Mouse (Mus musculus) induced T-regulatory cell, adult 2 months (primary cell): ENCODE data around the gene Gpr182.
"Not testable (repeated sequence)": the region's sequence is repeated elsewhere in the genome, so short reads cannot be mapped to it uniquely, and the experiment has no call there.

Experiments
- DNase-seq: peaks from one replicate; pipeline ENCODE4 v3.0.0-alpha.2; 2012; ENCODE audit warnings: low read depth

The Gpr182 gene

DNA sequence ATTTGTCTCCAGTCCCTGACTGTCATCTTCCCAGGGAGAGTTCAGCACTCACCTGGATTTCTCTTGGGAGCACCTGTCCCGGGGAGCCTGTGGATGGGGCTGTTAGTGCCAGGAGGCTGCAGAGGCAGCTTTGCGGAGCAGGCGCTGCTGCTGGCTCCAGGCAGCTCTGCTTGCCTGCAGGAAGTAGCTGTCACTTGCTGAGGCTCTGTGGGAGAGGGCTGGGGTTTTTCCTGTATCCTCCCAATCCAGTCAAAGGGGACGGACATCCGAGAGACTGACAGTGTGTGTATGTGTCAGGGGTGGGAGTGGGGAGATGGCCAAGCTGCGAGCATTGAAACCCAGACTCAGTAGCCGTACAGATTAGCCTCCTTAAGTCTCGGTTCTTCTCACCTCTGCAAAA is at the start of gene Gpr182:
Gpr182 (minus strand) TSS at position 185 of the 400 bp plus-strand sequence.
- DNase-seq, result no peak

DNA sequence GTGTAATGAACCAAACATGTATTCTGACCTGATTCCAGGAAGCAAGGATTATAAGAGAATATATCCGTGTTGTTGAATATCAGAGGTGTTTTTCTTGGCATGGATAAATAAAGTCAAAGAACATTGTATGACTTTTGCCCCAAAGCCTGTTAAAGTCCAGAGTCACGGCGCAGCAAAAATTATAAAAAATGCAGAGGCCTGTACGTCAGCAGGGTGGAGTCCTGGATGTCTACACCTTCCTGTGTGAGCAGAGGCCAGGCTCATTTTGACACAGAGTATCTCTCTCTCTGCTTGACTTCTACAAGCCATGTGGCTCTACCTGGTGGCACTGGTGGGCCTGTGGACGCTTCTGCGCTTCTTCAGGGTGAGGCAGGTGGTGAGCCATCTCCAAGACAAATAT is 49.4 kb upstream of the Gpr182 start, which contains the start of gene Rdh16:
Rdh16 (plus strand) TSS at position 262 of the 400 bp plus-strand sequence.
- DNase-seq, result no peak

DNA sequence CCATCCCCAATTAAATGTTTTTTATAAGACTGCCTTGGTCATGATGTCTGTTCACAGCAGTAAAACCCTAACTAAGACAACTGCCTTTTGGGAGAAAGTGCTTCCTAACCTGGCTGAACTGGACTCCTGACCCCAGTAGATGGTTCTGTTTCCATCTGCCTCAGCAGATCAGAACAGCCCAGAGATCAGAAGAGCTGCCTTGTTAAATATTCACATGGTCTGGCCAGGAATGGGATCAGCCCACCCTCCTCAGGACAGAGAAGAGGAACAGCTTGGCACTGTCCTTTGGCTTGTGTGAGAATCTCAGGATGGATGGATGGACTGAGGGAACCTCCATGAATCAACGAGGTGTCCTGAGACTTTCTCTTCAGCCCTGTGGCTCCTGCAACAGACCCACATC is 47.8 kb upstream of the Gpr182 start:
- no peak for DNase-seq

DNA sequence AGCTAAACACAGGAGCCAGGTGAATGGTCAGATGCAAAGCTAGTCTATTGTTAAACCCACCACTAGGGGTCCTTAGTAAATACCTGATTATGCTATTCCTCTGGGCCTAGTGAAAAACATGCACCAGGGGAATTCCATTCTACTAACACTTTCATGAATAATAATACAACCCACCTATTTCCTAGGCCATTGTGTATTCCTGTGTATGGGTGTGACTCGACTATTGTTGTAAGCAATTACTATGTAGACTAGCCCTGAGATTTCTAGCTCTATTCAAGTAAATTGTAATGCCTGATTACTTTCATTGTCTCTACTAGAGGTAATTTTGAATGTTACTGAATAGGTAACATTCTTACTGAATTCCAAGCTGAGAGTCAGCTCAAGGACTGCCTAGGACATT is 33.9 kb upstream of the Gpr182 start:
- not testable (repeated sequence) for DNase-seq

DNA sequence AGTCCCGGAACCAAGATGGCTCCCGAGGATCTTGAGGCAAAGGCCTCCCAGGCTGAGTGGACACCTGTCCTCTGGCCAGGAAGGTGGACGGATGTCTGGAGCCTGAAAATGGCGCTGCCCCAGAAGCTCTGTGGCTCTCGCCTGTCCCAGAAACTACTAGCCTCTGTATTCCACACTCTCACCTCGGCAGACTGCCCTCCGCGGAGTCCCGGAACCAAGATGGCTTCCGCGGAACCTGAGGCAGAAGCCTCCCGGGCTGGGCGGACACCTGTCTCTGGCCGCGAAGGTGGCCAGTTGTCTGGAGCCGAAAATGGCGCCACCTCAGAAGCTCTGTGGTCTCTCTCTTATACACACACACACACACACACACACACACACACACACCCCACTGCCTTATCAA is 30.8 kb upstream of the Gpr182 start:
- not testable (repeated sequence) for DNase-seq

DNA sequence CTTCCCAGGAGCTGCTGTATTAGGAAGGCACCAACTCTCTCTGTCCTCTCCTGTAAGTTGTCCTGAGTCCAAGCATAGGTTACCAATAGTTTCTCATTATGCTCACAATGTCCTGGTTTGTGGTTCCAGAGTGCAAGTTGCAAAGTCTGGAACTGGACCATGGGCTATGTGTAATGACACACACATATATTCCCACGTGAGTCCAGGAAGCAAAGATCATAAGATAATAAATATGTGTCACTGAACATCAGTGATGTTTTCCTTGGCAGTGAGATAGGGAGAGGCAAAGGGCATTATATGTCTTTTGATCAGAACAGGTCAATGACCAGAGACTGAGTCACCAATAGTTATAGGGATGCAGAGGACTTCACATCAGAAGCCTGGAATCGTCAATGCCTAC is 24.5 kb upstream of the Gpr182 start, which contains the start of gene Rdh9:
Rdh9 (plus strand) TSS at position 376 of the 400 bp plus-strand sequence.
- no peak for DNase-seq

DNA sequence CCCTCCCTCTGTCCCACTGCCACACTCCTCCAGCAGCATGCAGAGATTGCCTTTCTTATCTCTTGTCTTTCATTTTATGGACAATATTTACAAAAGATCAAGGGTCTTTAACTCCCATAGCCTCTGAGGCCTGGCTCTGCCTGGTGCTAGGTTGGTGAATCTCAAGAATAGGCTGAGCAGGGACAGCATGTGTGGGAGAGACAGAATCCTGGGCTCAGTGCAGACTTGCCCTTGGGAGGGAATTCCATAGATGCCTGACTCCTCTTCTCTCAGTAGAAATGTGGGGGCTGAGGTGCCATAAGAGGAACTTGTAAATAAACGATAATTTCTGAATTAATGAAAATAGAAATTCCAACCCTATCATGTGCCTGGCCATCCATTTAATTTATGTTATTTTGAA is 15.0 kb upstream of the Gpr182 start:
- no peak for DNase-seq

DNA sequence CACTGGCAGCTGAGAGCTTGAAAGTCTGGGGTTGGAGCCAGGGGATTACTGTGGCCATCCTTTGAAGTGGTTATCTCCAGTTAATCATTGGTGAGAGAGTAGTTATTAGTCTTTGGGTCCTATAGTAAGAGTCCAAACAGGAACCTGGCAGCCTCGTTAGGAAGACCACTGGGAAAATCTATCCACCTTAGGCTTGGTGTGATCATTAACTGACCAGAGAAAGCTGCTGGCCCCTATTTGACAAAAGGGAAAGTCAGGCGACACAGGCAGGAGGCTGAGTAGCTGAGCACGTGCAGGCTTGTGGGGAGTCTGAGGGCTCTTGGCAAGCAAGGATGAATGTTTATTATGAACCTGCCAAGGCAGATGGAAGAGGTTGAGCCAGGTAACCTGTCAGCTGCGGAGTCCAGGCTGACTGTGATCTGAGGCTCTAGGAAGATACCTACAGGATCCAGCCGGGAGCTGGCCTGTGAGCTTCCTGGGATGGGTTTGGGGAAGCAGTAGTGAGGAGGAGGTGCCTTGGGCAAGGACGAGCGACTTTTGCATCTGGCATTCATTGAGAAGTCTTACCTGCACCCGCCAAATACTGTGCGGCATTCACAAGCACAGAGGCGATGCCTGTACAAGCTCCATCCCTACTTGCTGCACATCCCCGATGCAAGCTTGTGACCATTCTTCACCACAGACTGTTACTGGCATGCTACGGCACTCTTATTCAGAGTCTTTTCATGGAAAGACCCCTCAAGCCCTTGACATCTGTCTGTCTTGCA is 12.6 kb upstream of the Gpr182 start:
- DNase-seq, result no peak

DNA sequence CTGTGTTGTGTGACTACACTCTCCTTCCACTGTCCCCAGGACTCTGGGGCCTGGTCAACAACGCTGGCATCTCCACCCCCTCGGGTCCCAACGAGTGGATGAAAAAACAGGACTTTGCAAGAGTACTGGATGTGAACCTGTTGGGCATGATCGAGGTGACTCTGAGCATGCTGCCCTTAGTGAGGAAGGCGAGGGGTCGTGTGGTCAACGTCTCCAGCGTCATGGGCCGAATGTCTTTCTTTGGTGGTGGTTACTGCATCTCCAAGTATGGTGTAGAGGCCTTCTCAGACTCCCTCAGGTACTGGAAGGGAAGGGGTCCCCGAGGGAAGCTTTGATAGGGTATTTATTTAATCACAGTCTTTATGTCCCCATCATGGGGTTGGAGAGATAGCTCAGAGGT is 11.4 kb upstream of the Gpr182 start:
- not testable (repeated sequence) for DNase-seq

DNA sequence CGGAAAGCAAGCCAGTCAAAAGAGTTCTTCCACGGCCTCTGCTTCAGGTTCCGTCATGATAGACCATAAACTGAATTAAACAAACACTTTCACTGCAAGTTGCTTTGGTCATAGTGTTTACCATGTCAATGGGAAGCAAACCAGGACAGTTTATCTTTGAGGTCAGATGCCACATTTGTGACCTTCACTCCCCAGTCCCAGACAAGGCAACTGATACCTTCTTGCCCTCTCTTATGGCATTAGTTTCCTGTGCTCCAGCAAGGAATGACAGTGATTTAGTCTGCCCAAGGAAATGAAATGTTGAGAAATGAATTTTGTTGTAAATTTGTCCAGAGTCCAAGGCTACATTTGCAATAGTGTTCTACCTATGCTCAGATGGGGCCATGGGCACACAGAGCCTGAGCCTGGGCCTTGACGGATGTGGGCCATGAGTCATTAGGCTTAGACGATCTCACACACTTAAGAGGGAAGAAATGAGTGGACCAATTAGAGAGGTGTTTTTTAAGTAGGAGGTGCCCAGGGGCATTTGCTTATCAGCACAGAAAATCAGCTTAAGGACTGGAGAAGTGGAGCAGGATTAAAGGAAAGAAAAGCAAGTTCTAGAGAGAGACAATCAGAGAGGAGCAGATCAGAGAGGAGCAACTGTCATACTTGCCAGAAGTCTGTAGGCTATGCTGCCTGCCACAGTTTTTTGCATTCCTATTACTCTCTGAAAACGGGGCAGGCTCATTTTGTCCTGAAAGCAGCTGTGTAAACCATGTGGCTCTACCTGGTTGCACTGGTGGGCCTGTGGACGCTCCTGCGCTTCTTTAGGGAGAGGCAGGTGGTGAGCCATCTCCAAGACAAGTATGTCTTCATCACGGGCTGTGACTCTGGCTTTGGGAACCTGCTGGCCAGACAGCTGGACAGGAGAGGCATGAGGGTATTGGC is 7.9 kb upstream of the Gpr182 start, which contains the start of the genes Rdh1 and Rdh16f1:
Rdh1 (plus strand) TSS at position 541 of the 930 bp plus-strand sequence.
Rdh16f1 (plus strand) TSS at position 607 of the 930 bp plus-strand sequence.
- DNase-seq, result peak; percentile 49

DNA sequence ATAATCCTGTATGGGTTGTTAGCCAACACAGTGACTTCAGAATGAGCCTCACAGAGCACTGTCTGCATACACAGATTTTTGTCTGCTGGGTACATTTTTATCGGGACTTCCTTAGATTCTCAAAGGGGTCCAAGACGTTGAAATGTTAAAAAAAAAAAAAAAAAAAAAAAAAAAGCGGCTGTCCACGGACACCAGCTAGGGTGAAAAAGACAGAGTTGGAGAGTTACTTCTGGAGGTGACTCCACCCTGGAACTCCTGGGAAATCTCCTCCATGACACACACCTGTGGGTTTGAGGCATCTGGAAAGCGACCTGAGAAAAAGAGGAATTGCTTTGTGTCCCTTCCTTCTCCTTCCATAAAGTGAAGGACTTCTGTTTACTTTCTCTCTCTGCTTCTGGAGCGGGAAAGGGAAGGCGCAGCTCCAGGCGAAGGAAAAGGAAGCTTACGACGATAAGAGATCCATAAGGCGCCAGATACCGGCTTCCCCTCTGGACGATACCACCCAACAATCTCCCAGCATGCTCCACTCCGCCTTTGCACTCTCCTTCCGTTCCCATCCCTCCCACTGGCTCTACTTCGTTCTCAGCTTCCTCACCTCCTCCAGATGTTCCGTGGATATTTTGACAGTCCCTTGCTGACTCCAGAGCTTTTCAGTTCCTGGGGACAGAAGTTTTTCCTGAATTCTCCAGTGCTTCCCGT is 4.4 kb upstream of the Gpr182 start:
- no peak for DNase-seq

DNA sequence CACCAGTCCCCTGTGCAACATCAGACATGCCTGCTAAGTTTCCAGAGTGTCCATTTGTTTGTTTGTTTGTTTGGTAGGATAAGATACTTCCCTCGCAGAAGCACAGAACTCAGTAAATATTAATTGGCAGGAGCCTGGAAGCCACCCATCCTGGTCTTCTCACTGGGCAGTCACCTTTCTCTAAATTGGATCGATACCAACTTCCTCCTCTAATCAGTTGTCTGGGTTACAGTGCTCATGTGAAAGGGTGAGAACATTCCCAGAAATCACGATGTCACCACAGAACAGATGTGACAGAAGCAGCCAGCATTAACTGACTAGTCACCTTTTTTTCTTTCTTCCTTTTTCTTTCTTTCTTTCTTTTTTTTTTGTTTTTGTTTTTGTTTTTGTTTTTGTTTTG is 3.7 kb upstream of the Gpr182 start:
- no peak for DNase-seq

DNA sequence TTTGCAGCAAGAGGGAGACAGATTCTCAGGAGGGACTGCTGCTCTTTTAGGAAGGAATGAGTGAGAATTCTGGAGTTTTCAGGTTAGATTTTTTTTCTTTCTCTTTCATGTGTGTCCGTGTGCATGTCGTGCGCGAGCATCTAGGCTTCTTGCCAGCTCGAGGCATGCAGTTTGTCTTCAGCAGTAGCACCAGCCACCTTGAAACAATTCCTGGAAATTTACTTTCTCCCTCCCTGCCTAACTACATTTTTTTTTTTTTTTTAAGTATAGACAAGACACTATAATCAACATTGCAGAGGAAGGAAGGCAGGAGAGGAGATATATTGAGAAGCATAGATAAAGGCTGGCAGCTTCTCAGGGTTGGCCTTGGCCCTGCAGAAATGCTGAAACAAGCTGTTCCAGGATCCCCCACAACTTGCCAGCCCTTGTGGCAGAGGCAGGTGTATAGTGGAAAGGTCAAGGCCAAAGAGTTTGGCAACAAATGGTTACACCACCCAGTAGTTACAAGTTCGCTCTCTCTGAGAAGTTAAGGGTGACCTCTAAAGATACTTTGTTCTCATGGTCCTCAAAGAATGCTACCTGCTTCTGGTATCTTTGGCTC is 3.1 kb upstream of the Gpr182 start:
- no peak for DNase-seq

DNA sequence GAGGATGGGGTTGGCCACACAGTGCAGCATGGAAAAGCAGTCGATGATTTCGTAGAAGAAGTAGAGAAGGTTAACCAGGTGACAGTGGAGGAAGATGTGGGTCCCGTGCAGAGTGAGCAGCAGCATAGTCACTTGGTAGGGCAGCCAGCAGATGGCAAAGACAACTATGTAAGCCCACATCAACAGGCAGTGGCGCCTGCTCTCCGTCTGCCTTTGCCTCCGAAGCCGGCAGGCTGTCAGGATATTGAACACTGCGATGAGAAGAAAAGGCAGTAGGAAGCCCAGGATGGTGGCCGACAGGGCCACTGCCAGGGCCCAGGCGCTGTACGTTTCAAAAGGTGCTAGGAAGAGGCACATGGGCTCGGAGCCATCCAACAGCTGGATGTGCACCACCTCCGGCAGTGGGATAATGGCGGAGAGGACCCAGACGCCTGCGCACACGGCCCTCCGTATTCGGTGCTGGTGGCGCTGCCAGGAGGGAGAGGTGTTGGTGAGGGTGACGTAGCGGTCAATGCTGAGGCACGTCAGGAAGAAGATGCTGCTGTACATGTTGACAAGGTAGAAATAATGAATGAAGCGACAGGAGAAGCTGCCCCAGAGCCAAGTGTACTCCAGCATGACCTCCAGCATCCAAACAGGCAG is 1.3 kb downstream of the Gpr182 start:
- no peak for DNase-seq

DNA sequence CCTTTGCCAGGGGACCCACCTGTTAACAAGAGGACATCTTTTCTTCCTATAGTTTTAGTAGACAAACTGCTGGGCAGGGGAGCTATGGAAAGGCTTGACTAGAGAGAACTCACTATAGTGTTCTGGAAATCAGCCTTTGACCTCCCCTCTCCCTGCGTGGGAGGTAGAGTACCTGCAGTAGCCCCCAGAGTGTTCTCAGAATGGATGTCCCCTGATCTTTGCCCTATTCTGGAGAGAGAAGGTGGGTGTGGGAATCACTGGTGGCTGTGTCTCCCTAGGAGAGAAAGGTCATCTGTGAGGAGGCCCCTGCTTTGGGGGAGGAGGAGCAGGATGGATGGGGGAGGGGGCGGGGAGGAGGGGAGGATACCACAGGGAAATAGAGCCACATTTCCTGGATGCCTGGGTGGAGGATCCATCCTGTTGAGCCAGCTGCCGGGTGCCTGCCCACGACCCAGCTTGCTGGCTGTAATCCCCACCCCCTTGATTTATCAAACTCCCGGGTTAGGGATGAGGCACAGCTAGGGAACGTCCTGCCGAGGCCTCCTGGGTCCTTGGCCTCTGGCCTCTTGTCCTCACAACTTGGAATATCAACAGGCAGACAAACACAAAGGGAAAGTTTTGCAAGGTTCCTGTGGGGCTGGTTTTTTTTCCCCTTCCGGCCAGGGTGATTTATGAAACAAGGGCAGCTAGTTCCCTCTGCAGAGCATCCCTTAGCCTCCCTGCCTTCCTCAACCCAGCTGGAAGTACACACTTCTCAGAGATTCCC is 2.5 kb downstream of the Gpr182 start:
- no peak for DNase-seq

DNA sequence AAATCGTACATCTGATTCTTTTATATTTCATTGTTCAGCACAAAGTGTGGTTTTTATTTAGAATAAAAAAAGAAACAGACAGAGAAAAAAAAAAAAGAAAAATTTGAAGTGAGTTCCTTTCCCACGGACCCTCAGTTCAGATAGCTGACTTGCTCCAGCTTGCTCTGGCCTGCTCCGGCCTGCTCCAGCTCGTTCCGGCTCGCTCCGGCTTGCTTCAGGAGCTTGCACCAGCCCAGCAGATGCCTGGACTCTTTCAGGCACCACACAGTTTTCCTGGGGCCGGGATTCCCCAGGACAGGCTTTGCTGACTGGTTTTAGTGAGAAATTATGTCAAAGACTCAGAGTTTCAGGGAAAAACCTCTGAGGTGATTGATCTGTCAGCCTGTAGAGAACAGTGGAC is 4.3 kb downstream of the Gpr182 start:
- no peak for DNase-seq

DNA sequence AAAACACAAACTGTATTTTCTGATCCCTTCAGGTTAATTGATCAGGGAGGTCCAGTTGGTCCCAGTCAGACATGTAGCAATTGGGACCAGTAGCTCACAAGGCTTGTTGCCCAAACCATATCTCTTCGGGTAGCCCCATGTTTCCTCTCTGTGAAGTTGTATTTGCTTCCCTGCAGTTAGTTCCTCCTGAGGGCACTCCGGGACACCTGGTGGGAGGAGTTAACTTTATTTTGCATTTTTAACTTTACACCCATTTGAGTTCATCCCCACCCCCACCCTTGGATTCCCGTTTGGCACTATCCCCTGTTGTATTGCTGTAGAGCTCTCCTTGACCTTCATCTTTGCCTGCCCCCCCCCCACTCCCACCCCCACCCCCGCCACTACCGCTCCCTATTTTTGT is 5.6 kb downstream of the Gpr182 start:
- no peak for DNase-seq

DNA sequence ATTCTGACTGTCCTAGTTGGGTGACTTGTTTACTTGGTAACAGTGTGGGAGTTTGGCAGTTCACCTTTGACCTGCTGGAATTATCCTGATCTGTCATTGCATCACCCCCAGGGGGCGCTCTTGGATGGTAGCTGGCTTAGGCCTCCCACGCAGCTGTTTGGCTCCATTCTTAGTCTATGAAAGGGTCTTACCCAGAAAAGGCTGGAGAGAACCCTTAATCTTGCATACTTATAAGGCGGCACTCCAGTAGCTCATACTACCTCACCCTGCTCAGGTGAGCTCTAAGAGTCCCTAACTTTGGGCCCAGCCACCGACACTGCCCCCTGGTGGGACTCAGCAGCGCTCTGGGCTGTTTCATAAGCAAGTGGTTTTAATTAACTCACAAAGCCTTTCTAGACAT is 6.9 kb downstream of the Gpr182 start:
- DNase-seq, result peak; percentile 72

DNA sequence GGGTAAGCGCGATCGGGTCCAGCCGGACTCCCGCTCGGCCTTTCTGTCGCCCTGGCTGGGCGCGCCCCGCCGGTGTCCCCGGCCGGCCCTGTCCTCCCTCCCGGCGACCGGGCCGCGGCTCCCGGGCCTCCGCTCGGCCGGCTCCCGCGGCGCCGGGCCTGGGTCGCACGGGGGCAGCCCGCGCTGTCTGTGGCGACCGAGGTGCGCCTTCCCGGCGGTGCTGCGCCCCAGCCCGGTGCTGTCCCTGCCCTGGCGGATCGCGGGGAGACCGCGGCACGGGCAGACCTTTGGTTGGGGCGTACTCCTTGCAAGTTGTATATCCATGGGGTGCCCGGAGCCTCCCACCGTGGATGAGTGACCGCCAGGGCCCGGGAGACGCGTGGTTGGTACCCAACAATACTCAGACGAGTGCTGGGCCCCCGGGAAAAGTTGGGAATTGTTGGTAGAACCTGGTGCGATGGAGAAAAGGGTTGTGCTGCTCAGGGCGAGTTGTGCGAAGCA is 11.8 kb downstream of the Gpr182 start:
- peak; percentile 43 for DNase-seq

DNA sequence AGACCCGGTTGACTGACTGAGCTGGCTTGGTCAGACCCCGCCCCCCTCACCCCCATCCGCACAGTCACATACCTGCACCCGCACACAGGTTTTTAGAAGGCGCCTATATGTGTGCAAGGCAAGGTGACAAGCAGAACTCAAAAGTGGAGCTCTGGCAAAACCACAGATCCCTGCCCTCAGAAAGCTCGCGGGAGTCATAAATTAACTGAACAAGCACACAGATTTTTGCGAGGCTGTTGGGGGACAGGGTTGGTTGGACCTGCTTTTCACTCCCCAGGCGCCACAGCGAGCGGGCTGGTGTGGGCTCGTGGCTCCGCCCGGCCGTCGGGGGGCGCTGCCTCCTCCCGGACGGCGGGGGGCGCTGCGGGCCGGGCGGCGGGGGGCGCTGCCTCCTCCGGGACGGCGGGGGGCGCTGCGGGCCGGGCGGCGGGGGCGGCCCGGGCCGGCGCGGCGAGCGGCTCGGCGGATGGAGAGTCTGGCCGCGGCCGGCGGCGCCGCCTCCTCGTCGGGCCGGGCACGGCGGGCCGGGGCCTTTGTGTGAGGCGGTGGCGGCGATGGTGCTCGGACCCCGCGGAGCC is 12.4 kb downstream of the Gpr182 start, which contains the start of gene Zbtb39:
Zbtb39 (plus strand) TSS at position 456 of the 578 bp plus-strand sequence.
- peak; percentile 85 for DNase-seq
